Mouse (Mus musculus) forebrain, embryonic 14.5 days (tissue): ENCODE measurements around the gene Gm42372. TPM values are rescaled to one million over a fixed set of nuclear protein-coding genes. Genes with fewer than 3 reads are reported as not detected.
"Not testable (repeated sequence)": the region's sequence is repeated elsewhere in the genome, so short reads cannot be mapped to it uniquely, and the experiment has no call there.

ENCODE experiments used
- ATAC-seq: fragments of 200-750 bp; cut with Nextera tagmentation; 2 replicates; pipeline ENCODE4 v1.8.0; 2017; ENCODE audit warnings: mild to moderate bottlenecking, moderate library complexity
- DNase-seq: peaks from one replicate; pipeline ENCODE4 v3.0.0-alpha.2; 2015; ENCODE audit warnings: low spot score
- H3K27ac ChIP-seq: fragments of 300-500 bp; sonication (generic); 2 replicates; pipeline ENCODE4 v1.5.1; 2014; ENCODE audit warnings: low read depth, mild to moderate bottlenecking, control low read depth, low read length, moderate library complexity
- H3K27me3 ChIP-seq: fragments of 300-500 bp; sonication (generic); replicated peaks from 2 replicates; pipeline ENCODE4 v1.6.1; 2014; ENCODE audit warnings: low read length, control low read depth, mixed read lengths; ENCODE audit not compliant: control insufficient read depth, insufficient read depth
- H3K36me3 ChIP-seq: fragments of 300-500 bp; sonication (generic); 2 replicates; pipeline ENCODE4 v1.6.1; 2014; ENCODE audit warnings: low read length, control low read depth; ENCODE audit not compliant: control insufficient read depth, insufficient read depth
- H3K4me1 ChIP-seq: fragments of 300-500 bp; sonication (generic); 2 replicates; pipeline ENCODE4 v1.6.1; 2014; ENCODE audit warnings: antibody characterized with exemption, low read length, control low read depth; ENCODE audit not compliant: control insufficient read depth, insufficient read depth
- H3K4me2 ChIP-seq: fragments of 300-500 bp; sonication (generic); 2 replicates; pipeline ENCODE4 v1.6.1; 2014; ENCODE audit warnings: mild to moderate bottlenecking, control low read depth, low read length
- H3K4me3 ChIP-seq: fragments of 300-500 bp; sonication (generic); 2 replicates; pipeline ENCODE4 v1.5.1; 2014; ENCODE audit warnings: low read depth, low read length, control low read depth
- H3K9ac ChIP-seq: fragments of 300-500 bp; sonication (generic); 2 replicates; pipeline ENCODE4 v1.6.1; 2014; ENCODE audit warnings: mild to moderate bottlenecking, low read length, control low read depth, moderate library complexity
- H3K9me3 ChIP-seq: fragments of 300-500 bp; sonication (generic); replicated peaks from 2 replicates; pipeline ENCODE4 v1.6.1; 2016; ENCODE audit warnings: low read length, control low read depth, mixed read lengths; ENCODE audit not compliant: control insufficient read depth
- WGBS: fragments of 180-500 bp; shearing (Covaris S2); extraction: QIAGEN DNeasy Blood & Tissue Kit; methylation state at CpG from one replicate; pipeline ENCODE4 v1.1.7; 2014; 5-methylcytosine and 5-hydroxymethylcytosine counted together
- polyA plus RNA-seq: library from polyadenylated mRNA; unstranded; fragments of >200 nt; fragmentation: Nextera tagmentation; extraction: Ambion mirVana; gene quantifications from 2 replicates; pipeline ENCODE4 v1.2.1, GENCODE M21; 2014

Gm42372 gene
- polyA plus RNA-seq, 1 experiment from 2014 or later = 3.8 TPM

GRCm38 (mm10) chr7:16946441-16947348, 36.2 kb upstream of the Gm42372 start:
- ATAC-seq (no peak), DNase-seq (no peak)
- H3K27ac ChIP-seq = peak overlapping the region; percentile 78
- peak overlapping the region; percentile 79 for H3K4me2 ChIP-seq
- peaks cover 8% of the 10 kb centered on the region for H3K27me3 ChIP-seq
- peaks cover 44% of the 10 kb centered on the region for H3K4me1 ChIP-seq
- peak overlapping the region; percentile 96 for H3K9ac ChIP-seq
- 2% methylated on average over 53 of the region's 53 CpGs for WGBS
- H3K4me3 ChIP-seq = peak overlapping the region; percentile 71
- H3K9me3 ChIP-seq = no peaks in the 10 kb centered on the region
- H3K36me3 ChIP-seq = no peaks in the 10 kb centered on the region

GRCm38 (mm10) chr7:16947349-16947895, 35.5 kb upstream of the Gm42372 start:
- Histone ChIP-seq H3K27me3 (peaks cover 8% of the 10 kb centered on the region), H3K36me3 (no peaks in the 10 kb centered on the region), H3K9me3 (no peaks in the 10 kb centered on the region), H3K4me1 (peaks cover 44% of the 10 kb centered on the region), H3K9ac (peak overlapping the region; percentile 96), H3K4me2 (peak overlapping the region; percentile 79), H3K4me3 (peak overlapping the region; percentile 71), H3K27ac (peak overlapping the region; percentile 78)
- ATAC-seq (no peak), DNase-seq (no peak)
- WGBS = 23% methylated on average over 21 of the region's 22 CpGs

GRCm38 (mm10) chr7:16947959-16948361, 34.9 kb upstream of the Gm42372 start:
- Histone ChIP-seq H3K4me1 (peaks cover 44% of the 10 kb centered on the region), H3K4me2 (peak overlapping the region; percentile 79), H3K9ac (peak overlapping the region; percentile 96), H3K27me3 (peaks cover 8% of the 10 kb centered on the region), H3K4me3 (peak overlapping the region; percentile 71), H3K9me3 (no peaks in the 10 kb centered on the region), H3K27ac (peak overlapping the region; percentile 78), H3K36me3 (no peaks in the 10 kb centered on the region)
- 4% methylated on average over 4 of the region's 4 CpGs for WGBS
- DNase-seq = peak; percentile 63
- no peak; the same call in 1 of the 2 replicates for ATAC-seq

GRCm38 (mm10) chr7:16948923-16949458, 33.9 kb upstream of the Gm42372 start:
- Histone ChIP-seq H3K27ac (no peak overlapping the region; the same call in 1 of the 2 replicates), H3K36me3 (no peaks in the 10 kb centered on the region), H3K4me3 (0 out of 2 replicates have a peak overlapping the region, but pooled peaks have one; percentile 3), H3K9ac (peak overlapping the region; percentile 56; the same call in 1 of the 2 replicates), H3K4me1 (peaks cover 37% of the 10 kb centered on the region), H3K9me3 (no peaks in the 10 kb centered on the region), H3K4me2 (peak overlapping the region; percentile 79), H3K27me3 (peaks cover 8% of the 10 kb centered on the region)
- WGBS = 54% methylated on average over 8 of the region's 8 CpGs
- DNase-seq = no peak
- ATAC-seq = no peak

GRCm38 (mm10) chr7:16949908-16950841, 32.7 kb upstream of the Gm42372 start:
- Histone ChIP-seq H3K4me1 (peaks cover 34% of the 10 kb centered on the region), H3K4me2 (peak overlapping the region; percentile 79), H3K27ac (peak overlapping the region; percentile 54), H3K9me3 (no peaks in the 10 kb centered on the region), H3K27me3 (peaks cover 8% of the 10 kb centered on the region), H3K9ac (peak overlapping the region; percentile 56), H3K4me3 (peak overlapping the region; percentile 24), H3K36me3 (no peaks in the 10 kb centered on the region)
- WGBS = 13% methylated on average over 29 of the region's 29 CpGs
- DNase-seq (peak; percentile 86), ATAC-seq (peak; percentile 60)

GRCm38 (mm10) chr7:16950861-16951635, 31.8 kb upstream of the Gm42372 start:
- 26% methylated on average over 18 of the region's 18 CpGs for WGBS
- H3K4me3 ChIP-seq = no peak overlapping the region
- no peak overlapping the region for H3K9ac ChIP-seq
- no peak overlapping the region for H3K4me2 ChIP-seq
- no peaks in the 10 kb centered on the region for H3K36me3 ChIP-seq
- ATAC-seq (peak; percentile 69), DNase-seq (peak; percentile 88)
- H3K4me1 ChIP-seq = peaks cover 31% of the 10 kb centered on the region
- no peaks in the 10 kb centered on the region for H3K9me3 ChIP-seq
- H3K27ac ChIP-seq = 0 out of 2 replicates have a peak overlapping the region, but pooled peaks have one; percentile 21
- H3K27me3 ChIP-seq = peaks cover 6% of the 10 kb centered on the region

GRCm38 (mm10) chr7:16953776-16954175, 29.1 kb upstream of the Gm42372 start:
- not testable (repeated sequence) for H3K9ac ChIP-seq, H3K4me3 ChIP-seq, H3K27me3 ChIP-seq, DNase-seq, H3K4me2 ChIP-seq, H3K27ac ChIP-seq, H3K9me3 ChIP-seq, H3K36me3 ChIP-seq, ATAC-seq
- peaks cover 18% of the 10 kb centered on the region for H3K4me1 ChIP-seq
- 63% methylated on average over 2 of the region's 2 CpGs for WGBS
